Mouse (Mus musculus) midbrain, embryonic 12.5 days (tissue): ENCODE data around the gene Mn1. TPM values are rescaled to one million over a fixed set of nuclear protein-coding genes. Genes with fewer than 3 reads are reported as not detected.
A peak's percentile ranks its signal among the peaks of the same experiment; 100 is the strongest.

Experiments
- ATAC-seq: fragments of 200-750 bp; cut with Nextera tagmentation; 2 replicates; pipeline ENCODE4 v1.8.0; 2017; ENCODE audit warnings: low read depth, moderate TSS enrichment, moderate library complexity; ENCODE audit not compliant: low FRiP score
- H3K27ac ChIP-seq: fragments of 300-500 bp; sonication (generic); replicated peaks from 2 replicates; pipeline ENCODE4 v1.5.1; 2016; ENCODE audit warnings: mild to moderate bottlenecking
- H3K27me3 ChIP-seq: fragments of 300-500 bp; sonication (generic); 2 replicates; pipeline ENCODE4 v1.6.1; 2016; ENCODE audit warnings: mild to moderate bottlenecking
- H3K36me3 ChIP-seq: fragments of 300-500 bp; sonication (generic); 2 replicates; pipeline ENCODE4 v1.6.1; 2016
- H3K4me1 ChIP-seq: fragments of 300-500 bp; sonication (generic); 2 replicates; pipeline ENCODE4 v1.6.1; 2016
- H3K4me2 ChIP-seq: fragments of 300-500 bp; sonication (generic); replicated peaks from 2 replicates; pipeline ENCODE4 v1.6.1; 2016; ENCODE audit warnings: mild to moderate bottlenecking, moderate library complexity
- H3K4me3 ChIP-seq: fragments of 300-500 bp; sonication (generic); 2 replicates; pipeline ENCODE4 v1.5.1; 2016; ENCODE audit warnings: mild to moderate bottlenecking
- H3K9ac ChIP-seq: fragments of 300-500 bp; sonication (generic); replicated peaks from 2 replicates; pipeline ENCODE4 v1.6.1; 2016; ENCODE audit warnings: mild to moderate bottlenecking, moderate library complexity
- H3K9me3 ChIP-seq: fragments of 300-500 bp; sonication (generic); 2 replicates; pipeline ENCODE4 v1.6.1; 2016; ENCODE audit warnings: mild to moderate bottlenecking
- whole genome bisulfite sequencing: fragments of 180-500 bp; shearing (Covaris S2); methylation state at CpG from one replicate; pipeline ENCODE4 v1.1.7; 2016; 5-methylcytosine and 5-hydroxymethylcytosine counted together
- polyA plus RNA-seq: library from polyadenylated mRNA; unstranded; fragments of >200 nt; fragmentation: Nextera tagmentation; extraction: Ambion mirVana; gene quantifications from 2 replicates; pipeline ENCODE4 v1.2.1, GENCODE M21; 2016

The Mn1 gene
- polyA plus RNA-seq, 1 experiment from 2014 or later = 61.8 TPM

- H3K4me1 ChIP-seq = peaks cover 48% of the 10 kb centered on the region
- 11% methylated on average over 15 of the region's 15 CpGs for WGBS
- H3K27ac ChIP-seq = peak overlapping the region; percentile 82
- 0 out of 2 replicates have a peak overlapping the region, but pooled peaks have one; percentile 3 for H3K9ac ChIP-seq
- peak overlapping the region; percentile 17 for H3K4me3 ChIP-seq
- H3K36me3 ChIP-seq = 0 out of 2 replicates have a peak, but pooled peaks cover 3% of the 10 kb centered on the region
- peaks cover 15% of the 10 kb centered on the region for H3K27me3 ChIP-seq
- no peaks in the 10 kb centered on the region for H3K9me3 ChIP-seq
- no peak for ATAC-seq
- peak overlapping the region; percentile 51 for H3K4me2 ChIP-seq
Observed at GRCm38 (mm10) chr5:111394198-111395053, 22.7 kb upstream of the Mn1 start.

DNA sequence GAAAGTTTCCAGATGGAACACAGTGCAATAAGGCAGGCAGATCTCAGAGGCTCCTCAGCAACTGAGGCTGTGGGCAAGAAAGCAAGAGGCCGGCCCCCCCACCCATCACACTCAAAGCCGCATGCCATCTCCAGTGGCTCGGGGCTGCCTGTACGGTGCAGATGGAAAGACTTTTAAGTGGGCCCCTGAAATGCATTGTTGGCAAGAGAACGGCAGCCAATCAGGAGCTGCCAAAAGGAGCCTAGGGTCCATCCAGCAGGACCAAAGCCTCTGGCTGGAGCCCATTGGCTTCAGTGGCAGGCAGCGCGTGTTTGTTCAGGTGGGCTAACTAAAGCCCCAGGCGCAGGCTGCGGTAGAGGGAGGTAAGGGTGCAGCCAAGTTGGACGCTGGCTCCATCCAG, 21.4 kb upstream of the Mn1 start:
- no peak overlapping the region for H3K27ac ChIP-seq

GRCm38 (mm10) chr5:111396199-111396598, 21.0 kb upstream of the Mn1 start:
- no peak overlapping the region for H3K27ac ChIP-seq
- no peak overlapping the region for H3K9ac ChIP-seq
- H3K4me2 ChIP-seq = no peak overlapping the region
- H3K36me3 ChIP-seq = no peaks in the 10 kb centered on the region
- H3K9me3 ChIP-seq = no peaks in the 10 kb centered on the region
- H3K4me1 ChIP-seq = peaks cover 48% of the 10 kb centered on the region
- H3K4me3 ChIP-seq = no peak overlapping the region
- no peak for ATAC-seq
- WGBS = 85% methylated on average over 4 of the region's 4 CpGs
- H3K27me3 ChIP-seq = peaks cover 15% of the 10 kb centered on the region

More for the DNA sequence above, 21.4 kb upstream of the Mn1 start:
- ATAC-seq = no peak
- Histone ChIP-seq H3K9me3 (no peaks in the 10 kb centered on the region), H3K4me2 (no peak overlapping the region), H3K9ac (no peak overlapping the region), H3K4me1 (peaks cover 48% of the 10 kb centered on the region), H3K27me3 (peaks cover 15% of the 10 kb centered on the region), H3K4me3 (no peak overlapping the region), H3K36me3 (no peaks in the 10 kb centered on the region)
- 64% methylated on average over 10 of the region's 10 CpGs for WGBS

DNA sequence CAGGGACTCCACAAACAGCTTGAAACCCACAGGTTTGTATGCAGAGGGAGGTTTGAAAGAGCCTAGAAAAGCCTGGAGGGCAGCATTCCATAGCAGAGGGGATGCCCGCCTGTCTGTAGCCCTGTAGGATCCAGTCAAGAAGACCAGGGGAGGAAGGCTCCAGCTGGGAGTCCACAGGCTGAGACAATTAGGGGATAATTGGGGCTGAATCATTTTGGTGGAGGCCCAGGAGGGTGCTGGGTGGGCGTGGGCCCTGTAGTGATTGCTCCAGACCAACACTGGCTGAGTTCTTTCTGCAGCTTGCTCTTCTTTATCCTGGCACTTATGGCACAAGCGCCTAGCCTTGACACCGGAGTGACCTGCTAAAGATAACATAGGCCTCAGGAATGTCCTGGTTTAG, 18.7 kb upstream of the Mn1 start:
- Histone ChIP-seq H3K4me3 (no peak overlapping the region), H3K36me3 (no peaks in the 10 kb centered on the region), H3K9me3 (no peaks in the 10 kb centered on the region), H3K27ac (no peak overlapping the region), H3K4me1 (peaks cover 34% of the 10 kb centered on the region), H3K4me2 (no peak overlapping the region), H3K9ac (peak overlapping the region; percentile 29; the same call in 1 of the 2 replicates), H3K27me3 (peaks cover 15% of the 10 kb centered on the region)
- ATAC-seq = no peak
- whole genome bisulfite sequencing = 46% methylated on average over 4 of the region's 4 CpGs

GRCm38 (mm10) chr5:111399271-111399670, 17.9 kb upstream of the Mn1 start:
- peaks cover 26% of the 10 kb centered on the region for H3K4me1 ChIP-seq
- WGBS = 87% methylated on average over 4 of the region's 4 CpGs

DNA sequence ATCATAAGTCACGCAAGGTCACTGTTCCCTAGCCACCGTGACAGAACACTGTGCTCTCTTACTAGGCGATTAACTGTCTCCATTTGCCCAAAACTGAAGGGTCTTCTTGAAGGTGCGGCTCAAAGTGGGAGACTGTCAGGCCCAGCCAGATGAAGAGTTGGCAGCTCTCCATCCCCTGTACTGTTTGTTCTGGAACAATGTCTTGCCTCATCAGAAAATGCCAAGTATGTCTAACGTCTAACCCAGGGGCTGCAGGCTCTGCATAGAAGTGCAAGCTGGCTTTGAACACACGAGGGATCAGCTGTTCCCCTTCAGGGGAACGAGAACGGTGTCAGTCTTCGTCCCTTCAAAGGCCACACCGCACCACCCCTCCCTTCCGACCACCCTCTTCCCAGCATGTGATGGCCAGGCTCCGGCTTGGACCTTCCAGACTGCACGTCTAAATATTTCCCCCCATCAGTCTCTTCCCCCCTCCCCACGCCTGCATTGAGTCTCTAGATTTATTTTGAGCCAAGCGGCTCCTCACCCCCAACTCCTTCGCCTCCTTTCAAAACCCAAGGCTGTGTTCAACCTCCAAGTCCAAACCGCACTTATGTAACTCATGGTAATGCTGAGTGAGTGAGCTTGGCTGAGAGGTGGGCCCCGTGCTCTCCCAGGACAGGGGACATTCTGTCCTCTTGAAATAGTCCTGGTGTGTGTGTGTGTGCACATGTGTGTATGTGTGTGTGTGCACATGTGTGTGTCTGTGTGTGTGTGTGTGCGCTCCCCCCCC, 15.1 kb upstream of the Mn1 start:
- 77% methylated on average over 19 of the region's 19 CpGs for WGBS
- no peak for ATAC-seq
- no peak overlapping the region for H3K4me3 ChIP-seq

More at GRCm38 (mm10) chr5:111399271-111399670, 17.9 kb upstream of the Mn1 start:
- peaks cover 15% of the 10 kb centered on the region for H3K27me3 ChIP-seq
- H3K4me2 ChIP-seq = no peak overlapping the region
- H3K9ac ChIP-seq = no peak overlapping the region
- H3K36me3 ChIP-seq = no peaks in the 10 kb centered on the region
- H3K9me3 ChIP-seq = no peaks in the 10 kb centered on the region
- H3K27ac ChIP-seq = no peak overlapping the region
- no peak overlapping the region for H3K4me3 ChIP-seq
- ATAC-seq = no peak

DNA sequence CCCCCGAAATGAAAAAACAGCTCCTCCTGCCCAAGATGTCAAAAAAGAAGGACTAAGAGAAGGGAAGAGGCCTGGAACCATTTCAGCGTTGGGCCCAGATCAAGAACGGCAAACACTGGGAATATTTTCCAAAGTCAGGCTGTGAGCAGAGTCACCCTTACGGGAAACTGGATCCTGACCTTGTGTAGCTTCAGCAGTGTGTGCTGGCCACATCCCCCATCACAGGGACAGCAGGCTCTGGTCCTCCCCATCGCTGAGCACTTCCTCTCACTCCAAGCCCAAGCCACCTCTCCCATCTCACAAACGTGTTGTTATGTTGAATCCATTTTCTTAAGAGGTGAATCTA, 14.5 kb upstream of the Mn1 start:
- H3K36me3 ChIP-seq = no peaks in the 10 kb centered on the region
- H3K4me1 ChIP-seq = peaks cover 7% of the 10 kb centered on the region
- H3K9me3 ChIP-seq = no peaks in the 10 kb centered on the region
- no peak overlapping the region for H3K4me3 ChIP-seq
- ATAC-seq = no peak
- WGBS = 80% methylated on average over 6 of the region's 6 CpGs
- no peak overlapping the region for H3K27ac ChIP-seq
- H3K4me2 ChIP-seq = no peak overlapping the region
- H3K27me3 ChIP-seq = peaks cover 6% of the 10 kb centered on the region
- no peak overlapping the region for H3K9ac ChIP-seq

More for the DNA sequence above, 15.1 kb upstream of the Mn1 start:
- Histone ChIP-seq H3K4me2 (no peak overlapping the region), H3K9ac (no peak overlapping the region), H3K27me3 (peaks cover 10% of the 10 kb centered on the region), H3K4me1 (peaks cover 7% of the 10 kb centered on the region), H3K36me3 (no peaks in the 10 kb centered on the region), H3K27ac (no peak overlapping the region), H3K9me3 (no peaks in the 10 kb centered on the region)

DNA sequence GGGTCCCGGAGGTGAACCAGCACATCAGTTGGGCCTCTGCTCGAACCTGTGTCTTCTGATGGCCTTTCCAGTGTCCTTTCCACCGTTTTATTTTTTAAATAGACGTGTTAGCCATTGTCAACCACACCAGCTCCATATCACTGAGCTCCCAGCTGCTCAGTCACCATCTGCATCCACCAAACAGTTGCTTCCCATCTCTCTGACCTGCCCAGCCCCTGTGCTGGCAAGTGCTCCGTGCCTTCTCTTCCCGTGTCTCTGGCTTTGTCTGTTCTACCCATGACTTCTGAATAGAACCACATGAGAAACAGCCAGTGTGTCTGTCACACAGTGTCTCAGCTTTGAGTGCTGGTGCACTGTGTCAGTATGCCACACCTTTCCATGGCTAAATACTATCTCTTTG, 12.4 kb upstream of the Mn1 start:
- 86% methylated on average over 6 of the region's 6 CpGs for WGBS
- Histone ChIP-seq H3K4me2 (no peak overlapping the region), H3K27me3 (peaks cover 16% of the 10 kb centered on the region; the same call in 1 of the 2 replicates), H3K9me3 (no peaks in the 10 kb centered on the region), H3K4me3 (no peak overlapping the region), H3K27ac (no peak overlapping the region), H3K4me1 (peaks cover 14% of the 10 kb centered on the region), H3K9ac (no peak overlapping the region), H3K36me3 (no peaks in the 10 kb centered on the region)
- no peak for ATAC-seq

DNA sequence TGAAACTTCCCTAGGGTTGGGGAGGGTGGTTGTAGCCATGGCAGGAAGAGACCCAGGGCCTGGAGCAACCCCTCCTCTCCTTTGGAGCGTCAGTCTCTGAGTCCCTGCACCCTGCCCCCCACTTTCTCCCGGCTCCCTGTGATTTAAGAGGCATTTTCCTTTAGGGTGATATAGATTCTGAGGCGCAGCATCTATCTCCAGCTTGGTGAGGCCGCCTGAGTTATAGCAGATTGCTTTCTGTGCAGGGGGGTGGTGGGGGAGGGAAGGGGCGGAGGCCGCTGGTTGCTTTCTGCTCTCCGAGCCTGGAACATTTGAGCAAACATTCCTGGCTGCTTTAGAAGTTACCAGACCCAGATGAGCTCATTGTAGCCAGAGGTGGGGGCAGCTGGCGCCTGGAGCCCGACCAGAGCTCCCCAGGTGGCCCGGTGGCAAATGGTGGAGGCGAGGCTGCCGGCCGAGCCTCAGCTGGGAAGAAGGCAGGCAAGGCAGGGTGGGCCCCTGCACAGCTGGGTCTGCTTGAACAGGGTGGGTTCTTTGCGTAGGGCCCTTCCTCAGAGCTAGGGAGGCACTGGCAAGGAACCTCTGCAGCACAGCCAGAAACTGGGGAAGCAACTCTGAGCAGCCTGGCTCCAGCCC, 8.6 kb upstream of the Mn1 start:
- Histone ChIP-seq H3K27me3 (peaks cover 29% of the 10 kb centered on the region), H3K9me3 (no peaks in the 10 kb centered on the region), H3K9ac (peak overlapping the region; percentile 21; the same call in 1 of the 2 replicates), H3K4me1 (peaks cover 20% of the 10 kb centered on the region), H3K4me2 (no peak overlapping the region; the same call in 1 of the 2 replicates), H3K4me3 (no peak overlapping the region), H3K27ac (peak overlapping the region; percentile 58), H3K36me3 (no peaks in the 10 kb centered on the region)
- ATAC-seq = no peak
- WGBS = 15% methylated on average over 14 of the region's 14 CpGs

- Histone ChIP-seq H3K4me2 (no peak overlapping the region), H3K27ac (no peak overlapping the region), H3K4me1 (peaks cover 30% of the 10 kb centered on the region), H3K27me3 (peaks cover 34% of the 10 kb centered on the region), H3K9me3 (no peaks in the 10 kb centered on the region), H3K4me3 (no peak overlapping the region), H3K36me3 (no peaks in the 10 kb centered on the region), H3K9ac (no peak overlapping the region)
- WGBS = 32% methylated on average over 1 of the region's 1 CpGs
- ATAC-seq = no peak
Observed at GRCm38 (mm10) chr5:111409412-111410044, 7.6 kb upstream of the Mn1 start.

DNA sequence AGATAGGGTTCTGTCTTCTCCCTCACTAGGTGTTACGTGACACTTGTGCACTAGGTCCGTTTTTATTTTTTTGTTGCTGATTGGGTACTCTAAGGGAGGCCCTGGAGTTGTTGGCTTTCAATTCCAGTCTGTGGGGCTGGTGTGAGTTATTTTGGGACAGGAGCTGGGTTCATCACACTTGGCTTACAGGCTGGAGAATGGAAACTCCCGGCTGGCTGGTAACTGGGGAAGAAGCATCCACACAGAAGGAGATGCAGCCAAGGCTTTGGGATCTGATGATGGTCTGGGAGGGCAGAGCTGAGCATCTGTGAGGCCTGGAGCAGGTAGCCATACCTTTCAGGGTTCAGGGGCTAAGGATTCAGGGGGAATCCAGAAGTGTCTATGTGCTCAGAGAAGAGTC, 6.5 kb upstream of the Mn1 start:
- peaks cover 41% of the 10 kb centered on the region for H3K4me1 ChIP-seq
- WGBS = 81% methylated on average over 3 of the region's 3 CpGs
- no peak for ATAC-seq
- no peak overlapping the region for H3K4me3 ChIP-seq
- no peak overlapping the region for H3K4me2 ChIP-seq
- H3K36me3 ChIP-seq = no peaks in the 10 kb centered on the region
- H3K9me3 ChIP-seq = no peaks in the 10 kb centered on the region
- H3K27me3 ChIP-seq = peaks cover 34% of the 10 kb centered on the region
- no peak overlapping the region for H3K27ac ChIP-seq
- no peak overlapping the region for H3K9ac ChIP-seq
